19 mouse cellular contexts compared by ENCODE assay signal in genomic region chr15:81529002-81529401, GRCm38 (mm10). TPM values are rescaled to one million over a fixed set of nuclear protein-coding genes. Genes with fewer than 3 reads are reported as not detected.
DNase-seq lines count a peak whose midpoint lies in the region; ATAC-seq and TF ChIP-seq lines count a peak whose summit lies in the region.
"Had no signal": no experiment of that assay in that cellular context is flagged by ENCODE, and none has a peak within 500 bp of the region (broad histone marks: within the 10 kb centered on the region; RNA-seq: fewer than 3 reads in every experiment).

No protein-coding gene starts in this region.

- H3K9me3 ChIP-seq in ES-E14 (ENCODE audit: control insufficient read depth, insufficient read depth, low read depth, low read length): no peaks in the 10 kb centered on the region
- H3K9me3 ChIP-seq in liver, embryonic 13.5 days (replicated peaks): no peaks in the 10 kb centered on the region
- no peaks in the 10 kb centered on the region for H3K9me3 ChIP-seq in liver, postnatal 0 days (ENCODE audit: low read length)
- H3K9me3 ChIP-seq: embryonic facial prominence, embryonic 13.5 days; forebrain, embryonic 10.5 days; heart, embryonic 10.5 days; hindbrain, embryonic 13.5 days had no signal

- no peaks in the 10 kb centered on the region for H3K36me3 ChIP-seq in ES-E14 (ENCODE audit: control insufficient read depth, insufficient read depth, low read length, poor library complexity, severe bottlenecking)
- no peaks in the 10 kb centered on the region for H3K36me3 ChIP-seq in liver, embryonic 13.5 days
- H3K36me3 ChIP-seq in liver, postnatal 0 days (replicated peaks; ENCODE audit: insufficient read depth, low read length): no peaks in the 10 kb centered on the region
- H3K36me3 ChIP-seq: embryonic facial prominence, embryonic 13.5 days; forebrain, embryonic 10.5 days; heart, embryonic 10.5 days; hindbrain, embryonic 13.5 days had no signal

- no peak for DNase-seq in ES-E14 (ENCODE audit: low read depth, low spot score)
- DNase-seq in c-Kit-negative CD71-positive TER-119-positive erythroid progenitor cells, embryonic 14.5 days (ENCODE audit: low read depth, low spot score): peak; percentile 37
- no peak for DNase-seq in liver, embryonic 13.5 days
- DNase-seq in liver, postnatal 0 days: no peak
- DNase-seq in lung, postnatal 36 days: no peak
- no peak for DNase-seq in thymus, postnatal 10 days (ENCODE audit: low spot score in 2 of 2)
- no peak for DNase-seq in right cerebral cortex, postnatal 25 days
- DNase-seq: adrenal gland, postnatal 10 days; cerebellum, adult 18-20 months; cerebellum, adult 9-11 months; cerebellum, postnatal 36 days; heart, adult 18-20 months; heart, postnatal 14 days had no signal

- no peak overlapping the region for H3K9ac ChIP-seq in ES-E14 (ENCODE audit: insufficient read depth, low read depth, low read length, poor library complexity, severe bottlenecking)
- no peak overlapping the region for H3K9ac ChIP-seq in liver, embryonic 13.5 days
- no peak overlapping the region for H3K9ac ChIP-seq in liver, postnatal 0 days (replicated peaks)
- H3K9ac ChIP-seq: embryonic facial prominence, embryonic 13.5 days; hindbrain, embryonic 13.5 days had no signal

- no peak for TF ChIP-seq CTCF in liver, postnatal 0 days (IDR thresholded peaks at IDR 0.05; ENCODE audit: low read depth)

- in situ Hi-C loops in ES-E14 (cut with MboI; ENCODE audit: low sequenced_read_pairs in 2 of 2, unreplicated experiment in 2 of 2): no loop called here

- no peak overlapping the region for H3K4me2 ChIP-seq in liver, embryonic 13.5 days
- H3K4me2 ChIP-seq in liver, postnatal 0 days (ENCODE audit: low read depth, low read length): no peak overlapping the region
- H3K4me2 ChIP-seq: embryonic facial prominence, embryonic 13.5 days; hindbrain, embryonic 13.5 days had no signal

- ATAC-seq in liver, embryonic 13.5 days (ENCODE audit: low read depth): no peak
- no peak for ATAC-seq in liver, postnatal 0 days
- ATAC-seq: forebrain, embryonic 14.5 days; hindbrain, postnatal 0 days had no signal

- WGBS in liver, embryonic 13.5 days (ENCODE audit: insufficient replicate concordance): 64% methylated on average over 4 of the region's 4 CpGs
- 78% methylated on average over 4 of the region's 4 CpGs for WGBS in liver, postnatal 0 days (ENCODE audit: insufficient replicate concordance)

- TF ChIP-seq EP300 in liver, postnatal 0 days (IDR thresholded peaks at IDR 0.05; ENCODE audit: low read depth): no peak

- H3K27ac ChIP-seq in ES-E14 (ENCODE audit: insufficient read depth, low read depth, low read length, poor library complexity, severe bottlenecking): no peak overlapping the region
- H3K27ac ChIP-seq in liver, embryonic 13.5 days: peak overlapping the region; percentile 84; the same call in 1 of the 2 replicates
- peak overlapping the region; percentile 65; the same call in 1 of the 2 replicates for H3K27ac ChIP-seq in liver, postnatal 0 days (ENCODE audit: low read depth)
- H3K27ac ChIP-seq: embryonic facial prominence, embryonic 13.5 days; forebrain, embryonic 10.5 days; heart, embryonic 10.5 days; hindbrain, embryonic 13.5 days; hindbrain, postnatal 0 days had no signal

- H3K4me3 ChIP-seq in ES-E14 (ENCODE audit: insufficient read depth in 1 of 2, low read depth in 1 of 2, low read length in 2 of 2, poor library complexity in 1 of 2, severe bottlenecking in 1 of 2): no peak overlapping the region
- H3K4me3 ChIP-seq in liver, embryonic 13.5 days (replicated peaks): no peak overlapping the region
- no peak overlapping the region for H3K4me3 ChIP-seq in liver, postnatal 0 days (ENCODE audit: low read depth, low read length)
- H3K4me3 ChIP-seq: embryonic facial prominence, embryonic 13.5 days; forebrain, embryonic 10.5 days; heart, embryonic 10.5 days; hindbrain, embryonic 13.5 days had no signal

- peaks cover 9 to 17% of the 10 kb centered on the region in 2 experiments; a peak in 3 of 4 replicates for H3K4me1 ChIP-seq in ES-E14 (ENCODE audit: control insufficient read depth in 2 of 2, insufficient read depth in 2 of 2, low read length in 2 of 2, poor library complexity in 1 of 2)
- peaks cover 58% of the 10 kb centered on the region for H3K4me1 ChIP-seq in liver, embryonic 13.5 days (replicated peaks)
- H3K4me1 ChIP-seq in liver, postnatal 0 days (ENCODE audit: insufficient read depth): peaks cover 20% of the 10 kb centered on the region
- H3K4me1 ChIP-seq: hindbrain, embryonic 13.5 days had no signal

- 0 out of 2 replicates have a peak, but pooled peaks cover 2% of the 10 kb centered on the region for H3K27me3 ChIP-seq in liver, embryonic 13.5 days
- H3K27me3 ChIP-seq in liver, postnatal 0 days (ENCODE audit: insufficient read depth, low read length): no peaks in the 10 kb centered on the region
- H3K27me3 ChIP-seq: embryonic facial prominence, embryonic 13.5 days had no signal

TF ChIP-seq in ES-E14, 5 proteins besides CTCF, POLR2A, EP300 and RAD21:
- TF ChIP-seq MAFK (IDR thresholded peaks at IDR 0.05; ENCODE audit: insufficient read depth, low read depth, low read length) (peak; percentile 54; the same call in 1 of the 2 replicates), HCFC1 (IDR thresholded peaks at IDR 0.05; ENCODE audit: borderline replicate concordance, insufficient read depth, low read length) (no peak)
TF ChIP-seq in ES-E14: peak in this region for 1.

RNA-seq across cellular contexts. Expression of gene Ep300, which starts 56.1 kb away (rescaled TPM):
- total RNA-seq in ES-E14 (2012; rRNA removed): 48.5 and 58.4 TPM in 2 replicates
- polyA plus RNA-seq in liver, embryonic 13.5 days (2015; fragmentation: Nextera tagmentation; extraction: Ambion mirVana): 4.4 and 5.9 TPM in 2 replicates
- polyA plus RNA-seq in liver, postnatal 0 days (2015; fragmentation: Nextera tagmentation; extraction: Ambion mirVana): 4.5 and 5.1 TPM in 2 replicates
